Mouse (Mus musculus) kidney, adult 9 months (tissue): ENCODE data around the gene Ston1.

Source experiments
- DNase-seq: peaks from one replicate; pipeline ENCODE4 v3.0.0; 2022

Ston1 gene

DNA sequence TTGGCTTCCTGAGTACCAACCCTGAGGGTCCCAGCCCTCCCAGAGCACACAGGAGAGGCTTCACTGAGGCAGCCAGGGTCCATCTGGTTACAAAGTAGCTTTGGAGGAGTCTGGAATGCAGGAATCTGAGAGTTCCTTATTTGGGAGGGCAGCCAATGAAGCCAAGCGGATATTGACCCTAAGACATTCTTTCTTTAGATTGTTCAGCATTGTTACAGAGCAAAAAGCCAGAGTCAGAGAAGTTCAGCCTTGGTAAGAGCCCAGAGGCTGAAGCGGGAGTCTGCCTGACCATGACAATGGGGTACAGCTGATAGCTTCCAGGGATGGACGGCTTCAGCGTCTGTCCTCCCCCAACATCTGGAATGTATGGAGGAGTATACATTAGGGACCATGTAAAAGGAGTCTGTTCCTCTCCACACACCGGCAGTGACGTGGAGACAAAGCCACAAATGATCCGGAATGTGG, 28.9 kb downstream of the Ston1 start:
- peak; percentile 64 for DNase-seq

DNA sequence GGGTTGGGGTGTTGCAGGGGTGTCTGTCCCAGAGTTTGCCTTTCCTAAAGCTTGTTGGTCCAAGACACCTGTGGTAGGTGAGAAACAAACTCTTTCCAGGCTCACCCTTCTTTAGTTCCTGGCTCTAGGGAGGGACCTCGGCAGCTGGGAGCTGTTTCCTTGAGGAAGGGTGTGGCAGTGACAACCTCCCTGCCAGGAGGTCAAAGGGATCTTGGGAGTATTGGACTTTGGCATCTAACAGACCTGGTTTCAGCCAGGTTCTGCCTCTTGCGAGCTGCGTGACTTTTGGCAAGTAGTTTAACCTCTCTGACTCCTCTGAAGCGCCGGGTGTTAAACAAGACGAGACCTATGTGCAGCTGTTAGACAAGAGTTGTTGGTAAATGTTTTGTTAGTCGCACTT, 29.7 kb downstream of the Ston1 start:
- peak; percentile 75 for DNase-seq

GRCm38 (mm10) chr17:88628676-88629380, 31.3 kb downstream of the Ston1 start:
- DNase-seq: peak; percentile 88

DNA sequence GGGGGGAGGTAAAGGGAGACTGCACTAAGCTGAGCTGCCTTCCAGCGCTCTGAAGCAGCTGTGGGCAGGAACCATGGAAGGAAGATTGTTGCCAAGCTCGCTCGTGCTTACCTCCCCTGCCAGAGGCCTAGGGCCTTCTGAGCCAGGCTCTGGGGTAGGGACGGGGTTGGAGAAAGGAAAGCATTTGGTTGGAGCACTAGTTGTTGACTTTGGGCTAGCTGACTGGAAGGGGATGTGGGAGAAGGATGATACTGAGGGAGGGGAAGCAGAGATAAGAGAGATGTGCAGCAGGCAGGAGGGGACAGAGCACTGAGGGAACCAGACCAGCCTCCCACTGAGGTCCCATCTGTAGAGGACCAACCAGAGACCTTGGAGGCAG, 31.9 kb downstream of the Ston1 start:
- DNase-seq: peak; percentile 33

GRCm38 (mm10) chr17:88629931-88630553, 32.6 kb downstream of the Ston1 start:
- peak; percentile 50 for DNase-seq

GRCm38 (mm10) chr17:88630554-88630948, 33.1 kb downstream of the Ston1 start:
- DNase-seq: peak; percentile 71

DNA sequence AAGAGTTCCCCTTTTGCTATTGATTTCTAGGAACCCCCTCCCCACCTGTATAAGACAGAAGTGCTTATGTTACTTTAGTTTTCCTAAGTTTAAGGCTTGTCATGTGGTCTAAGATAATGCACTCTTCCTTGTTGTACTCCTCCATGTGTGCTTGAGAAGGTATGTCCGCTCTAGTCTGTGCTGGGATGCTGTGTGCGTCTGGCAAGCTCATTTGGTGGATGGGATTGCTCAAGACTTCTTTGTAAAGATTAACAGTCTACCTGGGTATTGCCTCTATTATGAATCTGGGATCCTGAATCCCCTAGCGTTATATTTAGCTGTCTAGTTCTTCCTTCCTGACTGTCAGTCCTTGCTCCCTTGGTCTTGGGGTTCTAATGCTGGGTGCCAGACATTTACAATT, 35.1 kb downstream of the Ston1 start:
- no peak for DNase-seq

GRCm38 (mm10) chr17:88636076-88636475, 38.6 kb downstream of the Ston1 start:
- DNase-seq: no peak

GRCm38 (mm10) chr17:88636587-88636986, 39.1 kb downstream of the Ston1 start:
- DNase-seq: no peak

DNA sequence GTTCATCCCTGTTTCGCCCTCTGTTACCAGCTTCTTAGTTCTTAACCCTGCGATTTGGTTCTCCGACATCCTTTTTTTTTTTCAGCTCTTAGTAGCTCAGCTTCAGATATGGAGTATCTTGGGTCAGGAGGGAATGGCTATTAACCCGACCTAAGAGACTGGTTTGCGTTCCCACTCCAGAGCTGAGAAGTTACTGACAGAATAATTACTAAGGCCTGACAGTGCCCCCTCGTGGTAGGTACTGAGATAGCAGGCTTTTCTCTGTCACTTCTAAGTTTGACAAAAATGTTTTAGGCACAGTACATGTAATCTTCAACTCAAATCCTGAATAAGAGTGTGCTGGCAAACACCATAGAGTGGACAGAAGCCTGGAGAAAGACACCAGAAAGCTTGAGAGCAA, 43.5 kb downstream of the Ston1 start:
- DNase-seq: peak; percentile 80

DNA sequence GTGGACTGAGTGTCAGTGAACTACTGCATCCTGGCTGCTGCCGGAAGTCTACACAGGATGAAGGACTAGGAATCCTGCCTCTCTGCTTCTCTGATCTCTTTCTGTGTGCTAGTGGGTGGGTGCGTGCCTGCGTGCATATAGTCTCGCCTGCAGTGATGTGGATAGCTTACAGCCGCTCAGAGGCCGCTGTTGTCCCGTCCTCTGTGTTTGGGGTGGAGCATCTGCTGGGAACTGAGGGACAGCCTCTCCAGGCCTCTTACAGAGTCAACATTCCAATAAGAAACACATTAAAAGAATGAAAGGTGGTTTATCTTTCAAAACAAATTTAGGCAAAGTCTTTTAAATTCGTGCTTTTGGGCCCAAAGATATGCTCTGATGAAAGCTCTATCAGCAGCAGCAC, 44.4 kb downstream of the Ston1 start:
- no peak for DNase-seq

GRCm38 (mm10) chr17:88644876-88645275, 47.4 kb downstream of the Ston1 start:
- no peak for DNase-seq

- no peak for DNase-seq
Observed at GRCm38 (mm10) chr17:88645299-88645698, 47.8 kb downstream of the Ston1 start.

DNA sequence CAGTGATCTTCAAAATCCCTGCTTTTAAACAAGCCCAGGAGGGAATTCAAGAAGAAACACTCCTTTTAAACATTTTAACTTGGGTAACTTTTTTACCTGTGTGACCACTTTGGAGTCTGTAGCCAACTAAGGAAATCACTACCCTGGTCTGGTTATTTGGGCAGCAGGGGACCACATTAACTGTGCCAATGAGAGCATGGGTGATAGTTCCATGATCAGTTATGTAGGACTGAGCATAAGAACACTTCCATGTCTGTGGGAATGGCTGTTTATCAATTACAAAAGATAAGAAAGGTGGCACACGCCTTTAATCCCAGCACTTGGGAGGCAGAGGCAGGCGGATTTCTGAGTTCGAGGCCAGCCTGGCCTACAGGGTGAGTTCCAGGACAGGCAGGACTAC, 49.7 kb downstream of the Ston1 start:
- no peak for DNase-seq

DNA sequence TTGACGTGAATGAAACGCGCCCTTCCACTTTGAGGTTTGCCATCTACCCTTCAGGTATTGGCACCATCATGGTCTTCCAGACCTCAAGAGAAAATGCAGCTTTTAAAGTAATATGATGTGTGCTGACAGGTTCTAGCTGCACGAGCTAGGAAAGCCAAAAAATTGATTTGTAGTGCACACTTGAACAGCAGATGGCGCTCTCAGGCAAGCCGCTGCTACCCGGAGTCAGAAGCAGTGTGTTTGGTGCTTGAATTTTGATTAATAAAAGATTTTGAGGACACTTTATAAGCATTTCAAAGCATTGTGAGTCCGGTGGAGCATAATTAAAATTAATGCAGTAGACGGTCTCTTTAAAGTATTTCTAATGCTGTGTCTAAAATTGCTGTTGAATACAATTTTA, 54.5 kb downstream of the Ston1 start:
- peak; percentile 59 for DNase-seq

- DNase-seq: peak; percentile 67
Observed at GRCm38 (mm10) chr17:88652702-88653374, 55.4 kb downstream of the Ston1 start.

- DNase-seq: no peak
Observed at GRCm38 (mm10) chr17:88653375-88653769, 55.9 kb downstream of the Ston1 start.

GRCm38 (mm10) chr17:88658510-88658909, 61.0 kb downstream of the Ston1 start:
- no peak for DNase-seq

DNA sequence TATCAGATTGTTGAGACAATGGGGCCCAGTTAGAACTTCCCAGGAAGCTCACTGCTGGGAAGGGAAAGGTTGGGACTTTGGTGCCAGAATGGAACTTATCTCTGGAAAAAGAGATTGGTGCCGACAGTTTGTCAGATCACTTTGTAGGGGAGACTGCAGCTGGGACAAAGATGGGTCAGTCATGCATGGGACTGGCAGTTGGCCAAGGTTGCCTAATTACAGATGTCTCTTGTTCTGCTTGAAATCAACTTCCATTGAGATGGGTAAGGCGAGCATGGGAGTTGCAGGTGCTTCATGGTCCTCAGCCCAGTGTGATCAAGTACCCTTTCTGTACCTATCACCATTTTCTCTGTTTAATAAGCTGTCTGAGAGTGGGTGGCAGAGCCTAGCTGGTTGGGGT, 68.6 kb downstream of the Ston1 start:
- no peak for DNase-seq

DNA sequence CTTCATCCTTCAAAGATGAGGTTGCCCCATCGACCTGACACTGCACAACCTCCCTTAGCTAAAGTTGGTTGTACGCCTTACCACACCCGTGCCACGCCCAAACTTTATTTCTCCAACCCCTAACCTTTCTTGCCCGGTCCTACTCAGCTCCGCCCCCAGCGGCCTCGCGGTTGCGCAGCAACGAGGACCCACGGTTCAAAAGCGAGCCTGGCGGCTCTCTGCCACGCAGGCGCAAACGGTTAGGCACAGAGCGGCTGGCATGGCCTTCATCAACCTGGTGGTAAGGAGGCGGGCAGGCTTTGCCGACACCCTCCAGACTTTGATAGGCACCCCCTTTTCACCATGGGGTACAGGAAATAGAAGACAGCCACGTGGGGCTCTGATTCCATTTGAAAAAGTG, 71.0 kb downstream of the Ston1 start, which contains the start of gene Gtf2a1l:
Gtf2a1l (plus strand) TSS at position 209 of the 400 bp plus-strand sequence.
- DNase-seq: no peak

GRCm38 (mm10) chr17:88669921-88670320, 72.4 kb downstream of the Ston1 start:
- no peak for DNase-seq

DNA sequence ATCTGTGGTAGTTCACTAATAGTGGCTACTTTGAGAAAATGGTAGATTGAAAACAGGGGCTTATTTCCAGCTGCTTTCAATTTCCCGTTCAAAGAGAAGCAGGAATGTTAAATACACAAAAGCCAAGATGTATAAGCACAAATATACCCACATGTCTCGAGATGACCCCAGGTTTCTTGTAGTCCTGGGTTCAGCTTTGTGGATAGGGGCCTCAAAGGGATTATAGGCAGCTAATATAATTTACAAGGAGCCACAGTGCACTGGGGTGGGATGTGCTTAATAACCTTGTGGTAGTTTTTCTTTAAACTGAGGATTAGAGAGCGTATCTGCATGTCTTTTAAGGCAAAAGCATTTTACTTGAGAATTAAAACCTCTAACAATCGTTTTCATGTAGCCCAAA, 73.3 kb downstream of the Ston1 start:
- DNase-seq: no peak

DNA sequence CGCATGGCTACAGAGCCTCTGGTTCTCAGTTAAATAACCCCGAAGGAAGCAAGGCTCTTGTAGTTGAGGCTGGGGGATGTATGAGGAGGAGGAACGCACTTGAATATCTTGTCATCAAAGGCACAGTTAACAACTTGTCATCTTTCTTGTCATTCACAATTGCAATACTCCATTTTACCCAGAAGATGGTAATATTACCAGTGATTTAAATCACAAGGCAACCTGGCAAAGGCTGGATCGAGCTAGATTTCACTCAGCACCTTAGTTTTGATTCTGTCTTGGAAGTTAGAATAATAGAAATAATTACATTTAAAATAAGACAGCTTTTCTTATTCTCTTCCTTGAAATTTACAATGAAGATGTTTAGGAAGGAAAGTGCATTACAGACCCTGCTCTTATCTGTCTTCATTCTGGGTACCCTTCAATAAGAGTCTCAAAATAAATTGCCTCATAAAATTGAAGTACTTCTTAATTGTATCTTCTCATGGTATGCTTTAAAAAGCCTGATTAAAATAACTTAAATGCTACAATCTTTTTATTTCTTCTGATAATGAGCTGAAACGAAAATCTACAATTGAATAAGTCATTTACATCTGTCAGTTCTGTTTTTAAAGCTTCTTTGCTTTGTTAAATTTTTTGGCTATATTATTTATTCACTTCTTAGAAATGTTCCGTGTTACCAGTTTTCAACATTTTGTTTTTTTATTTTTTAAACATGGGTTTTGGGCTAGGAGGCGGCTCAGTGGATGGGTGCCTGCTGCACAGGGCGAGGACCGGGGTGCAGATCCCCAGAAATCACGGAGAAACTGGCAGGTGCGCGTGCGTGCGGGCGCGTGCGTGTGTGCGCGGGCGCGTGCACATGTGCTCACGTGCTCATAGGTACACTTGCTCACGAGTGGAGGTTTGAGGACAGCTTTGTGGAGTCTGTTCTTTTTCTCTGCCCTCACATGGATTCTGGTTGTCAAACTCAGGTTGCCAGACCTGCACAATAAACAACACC, 78.1 kb downstream of the Ston1 start:
- DNase-seq: no peak
